Mouse (Mus musculus) CD4-positive, CD25-positive, alpha-beta regulatory T cell, adult 9 weeks (primary cell): ENCODE measurements around the gene Kansl3. TPM values are rescaled to one million over a fixed set of nuclear protein-coding genes. Genes with fewer than 3 reads are reported as not detected.

Experiments
- polyA plus RNA-seq: library from polyadenylated mRNA; unstranded; fragments of 100-300 nt; shearing (Covaris generic); gene quantifications from one replicate; pipeline ENCODE4 v1.2.1, GENCODE M21; 2017

Gene Kansl3
- polyA plus RNA-seq: 70.3 TPM

DNA sequence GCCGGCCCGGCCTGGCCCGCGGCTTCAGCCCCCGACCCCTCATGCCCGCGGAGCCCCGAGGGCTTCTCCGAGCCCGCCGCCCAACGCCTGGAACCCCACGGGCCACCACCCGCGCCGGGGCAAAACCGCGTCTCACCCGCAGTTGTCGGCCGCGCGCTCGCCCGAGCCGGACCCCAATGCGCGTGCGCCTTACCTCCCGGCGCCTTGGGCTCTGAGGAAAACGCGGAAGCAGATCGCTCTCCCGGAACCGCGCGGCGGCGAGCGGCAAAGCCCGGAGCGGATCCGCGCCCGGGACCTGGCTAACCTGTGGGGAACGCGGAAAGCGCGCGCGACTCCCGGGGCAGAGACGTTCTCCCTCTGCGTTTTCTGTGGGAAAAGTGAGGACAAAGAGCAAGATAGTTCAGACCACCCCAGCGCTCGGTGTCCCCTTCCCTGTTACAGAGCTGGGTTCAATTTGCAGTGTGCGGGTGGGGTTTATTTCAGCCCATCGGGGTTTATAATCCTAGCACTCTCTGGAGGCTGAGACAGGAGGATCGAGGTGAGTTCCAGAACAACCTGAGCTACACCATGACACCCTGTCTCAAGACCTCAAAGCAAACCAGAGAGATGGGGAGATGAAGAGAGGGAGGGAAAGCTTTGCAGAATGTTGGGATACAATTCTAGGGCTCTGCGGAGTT lies at the start of gene Kansl3:
Gene Kansl3, minus strand, starts transcription at position 213 of the 677 bp plus-strand sequence.

DNA sequence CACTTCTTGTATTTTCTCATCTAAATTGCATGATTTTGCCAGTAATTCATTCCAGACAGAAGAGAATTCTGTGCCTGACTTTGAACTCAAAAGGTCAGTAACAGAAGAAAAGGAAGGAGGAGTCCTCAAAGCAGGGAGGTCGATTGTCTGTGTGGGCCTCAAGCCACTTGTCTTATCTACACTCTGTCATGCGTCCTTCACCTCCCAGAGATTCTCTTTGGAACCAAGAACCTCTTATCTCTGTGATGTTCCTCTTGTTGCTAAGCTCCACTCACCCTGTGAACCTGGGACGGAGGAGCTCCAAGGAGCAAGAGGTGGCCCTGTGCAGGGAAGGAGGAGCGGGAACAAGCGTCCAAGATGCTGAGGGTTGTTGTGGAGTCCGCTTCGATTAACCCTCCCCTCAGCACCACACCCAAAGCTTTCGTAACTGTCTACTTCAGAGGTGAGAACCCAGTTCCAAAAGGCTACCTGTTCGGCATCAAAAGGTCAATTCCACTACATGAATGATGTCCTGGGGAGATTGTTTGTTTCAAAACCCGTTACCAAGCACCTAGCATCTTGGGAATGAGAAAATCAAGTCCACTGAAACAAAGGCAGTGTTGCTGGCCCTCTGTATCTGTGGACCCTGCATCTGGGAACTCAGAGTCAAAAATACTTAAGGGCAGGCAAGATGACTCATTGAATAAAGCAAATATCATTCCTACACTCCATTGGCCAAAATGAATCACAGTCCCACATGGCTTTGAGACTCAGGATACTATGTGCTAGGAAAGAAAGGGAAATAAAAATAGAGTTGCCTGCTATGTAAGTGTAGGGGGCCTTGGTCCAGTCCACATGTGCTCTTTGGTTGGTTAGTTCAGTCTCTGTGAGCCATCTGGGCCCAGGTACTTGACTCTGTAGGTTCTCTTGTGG lies 3.2 kb upstream of the Kansl3 start, which contains the start of gene Fer1l5:
Gene Fer1l5, plus strand, starts transcription at position 358 of the 912 bp plus-strand sequence.

DNA sequence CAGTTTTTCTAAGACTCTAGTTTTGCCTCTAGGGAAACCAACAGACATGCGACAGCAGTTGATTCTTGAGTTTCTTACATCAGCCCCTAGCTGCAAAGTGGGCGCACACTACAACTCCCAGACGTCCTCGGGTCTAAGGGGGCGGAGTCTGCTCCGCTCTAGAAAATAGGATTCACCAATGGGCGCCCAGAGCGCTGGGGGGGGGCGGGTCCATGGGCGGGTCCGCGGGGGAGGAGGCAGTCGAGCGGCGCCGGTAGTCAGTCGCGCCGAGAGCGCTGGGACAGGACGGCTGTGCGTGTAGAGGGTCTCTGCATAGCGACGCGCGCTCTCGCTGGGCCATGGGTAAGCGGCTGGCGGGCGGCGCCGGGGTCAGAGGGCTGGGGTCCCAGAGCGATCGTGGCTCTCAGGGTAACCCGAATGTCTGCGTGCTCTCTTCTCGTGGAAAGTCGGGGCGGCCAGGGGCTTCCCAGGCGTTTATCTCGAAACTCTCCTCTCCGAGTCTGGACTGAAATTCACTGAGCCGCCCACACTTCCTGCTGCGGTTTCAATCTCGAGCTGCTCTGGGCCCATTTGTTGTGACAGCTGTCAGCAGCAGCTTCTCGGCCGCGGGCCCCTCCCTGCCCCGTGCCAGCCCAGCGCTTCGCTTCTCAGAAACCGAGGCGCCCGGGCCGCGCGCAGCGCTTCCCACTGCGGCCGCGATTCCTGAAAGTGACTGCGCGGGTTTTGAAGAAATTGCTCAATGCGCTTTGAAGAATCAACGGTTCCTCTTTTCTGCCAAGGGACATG lies 61.3 kb downstream of the Kansl3 start, which contains the start of gene Arid5a:
Gene Arid5a, plus strand, starts transcription at position 239 of the 786 bp plus-strand sequence.

Other genes starting within 250 kb of the Kansl3 start
- 37.8 TPM for gene Uggt1, start 124.5 kb downstream of the Kansl3 start, polyA plus RNA-seq
- 83.8 TPM for gene Neurl3, start 94.5 kb downstream of the Kansl3 start, polyA plus RNA-seq
- 161 TPM for gene Arid5a, start 61.4 kb downstream of the Kansl3 start, polyA plus RNA-seq
- gene Fer1l5, start 3.1 kb upstream of the Kansl3 start, polyA plus RNA-seq: 1.1 TPM
- 25.0 TPM for gene Lman2l, start 76.1 kb upstream of the Kansl3 start, polyA plus RNA-seq
- gene Cnnm4, start 102.4 kb upstream of the Kansl3 start, polyA plus RNA-seq: 2.5 TPM
- gene Cnnm3, start 142.7 kb upstream of the Kansl3 start, polyA plus RNA-seq: 2.8 TPM
- gene Ankrd23, start 167.7 kb upstream of the Kansl3 start, polyA plus RNA-seq: 39.2 TPM
- 1.1 TPM for gene Gm42417, start 170.2 kb upstream of the Kansl3 start, polyA plus RNA-seq
- gene Ankrd39, start 178.3 kb upstream of the Kansl3 start, polyA plus RNA-seq: 47.8 TPM
- 0.86 TPM for gene Sema4c, start 189.2 kb upstream of the Kansl3 start, polyA plus RNA-seq